Mouse (Mus musculus) bone marrow, adult 2 months (tissue): ENCODE measurements around the gene Map3k5. TPM values are rescaled to one million over a fixed set of nuclear protein-coding genes. Genes with fewer than 3 reads are reported as not detected.

Source experiments
- H3K27ac ChIP-seq: fragments of 200-500 bp; 2 replicates; pipeline ENCODE4 v1.5.1; 2012; ENCODE audit warnings: low read depth, mild to moderate bottlenecking, control low read depth, inconsistent platforms, low read length; ENCODE audit not compliant: control insufficient read depth, poor library complexity, insufficient read depth
- H3K4me1 ChIP-seq: fragments of 200-500 bp; 2 replicates; pipeline ENCODE4 v1.6.1; 2011; ENCODE audit warnings: low read length; ENCODE audit not compliant: control insufficient read depth, insufficient read depth
- H3K4me3 ChIP-seq: fragments of 200-500 bp; replicated peaks from 2 replicates; pipeline ENCODE3; 2011; ENCODE audit warnings: mild to moderate bottlenecking, low read depth, low read length, control low read depth; ENCODE audit not compliant: control insufficient read depth
- CTCF ChIP-seq: fragments of 200-500 bp; IDR thresholded peaks from 2 replicates; pipeline ENCODE4 v1.5.1; 2011; ENCODE audit warnings: low read length, control low read depth; ENCODE audit not compliant: control insufficient read depth, insufficient read depth
- POLR2A ChIP-seq: fragments of 200-500 bp; IDR thresholded peaks from 2 replicates; pipeline ENCODE4 v1.6.1; 2011; ENCODE audit warnings: low read depth, mild to moderate bottlenecking, control low read depth, low read length, borderline replicate concordance; ENCODE audit not compliant: control insufficient read depth
- WGBS: fragments of 180-500 bp; shearing (Covaris S2); methylation state at CpG from one replicate; pipeline ENCODE4 v1.1.7; 2018; 5-methylcytosine and 5-hydroxymethylcytosine counted together
- polyA plus RNA-seq: library from polyadenylated mRNA; stranded (reverse); fragments of >200 nt; gene quantifications from 2 replicates; pipeline ENCODE4 v1.2.4, GENCODE M21; 2011; ENCODE audit warnings: low replicate concordance; ENCODE audit not compliant: missing spikeins, insufficient read depth, insufficient read length

Gene Map3k5
- polyA plus RNA-seq, 1 experiment: 27.0 TPM

- no peak overlapping the region for H3K4me3 ChIP-seq
- no peak overlapping the region for H3K27ac ChIP-seq
- H3K4me1 ChIP-seq: peaks cover 2% of the 10 kb centered on the region
- WGBS: 76% methylated on average over 3 of the region's 3 CpGs
- TF ChIP-seq CTCF (no peak), POLR2A (no peak)
These were observed 75.7 kb downstream of the Map3k5 start for GRCm38 (mm10) chr10:20010018-20010417.

DNA sequence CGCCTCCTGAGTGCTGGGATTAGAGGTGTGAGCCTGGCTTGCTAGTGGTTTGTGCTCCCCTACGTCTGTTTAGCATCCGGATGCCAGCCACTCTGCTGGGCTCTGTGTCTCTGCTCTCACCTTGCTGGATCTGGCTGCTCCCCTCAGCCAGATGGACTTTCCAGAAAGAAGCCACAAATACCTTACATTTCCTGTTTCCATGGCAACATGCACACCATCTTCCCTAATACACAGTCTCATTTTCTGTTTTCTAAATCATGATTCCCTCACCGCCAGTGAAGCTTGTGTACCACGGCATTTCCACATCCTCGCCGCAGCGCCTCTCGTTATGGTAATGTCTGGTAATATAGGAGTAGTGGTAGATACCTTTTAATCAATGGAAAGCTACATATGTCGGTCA is 84.1 kb downstream of the Map3k5 start:
- Histone ChIP-seq H3K27ac (no peak overlapping the region), H3K4me1 (no peaks in the 10 kb centered on the region), H3K4me3 (no peak overlapping the region)
- 90% methylated on average over 10 of the region's 10 CpGs for WGBS
- no peak for TF ChIP-seq CTCF
- TF ChIP-seq POLR2A: no peak

DNA sequence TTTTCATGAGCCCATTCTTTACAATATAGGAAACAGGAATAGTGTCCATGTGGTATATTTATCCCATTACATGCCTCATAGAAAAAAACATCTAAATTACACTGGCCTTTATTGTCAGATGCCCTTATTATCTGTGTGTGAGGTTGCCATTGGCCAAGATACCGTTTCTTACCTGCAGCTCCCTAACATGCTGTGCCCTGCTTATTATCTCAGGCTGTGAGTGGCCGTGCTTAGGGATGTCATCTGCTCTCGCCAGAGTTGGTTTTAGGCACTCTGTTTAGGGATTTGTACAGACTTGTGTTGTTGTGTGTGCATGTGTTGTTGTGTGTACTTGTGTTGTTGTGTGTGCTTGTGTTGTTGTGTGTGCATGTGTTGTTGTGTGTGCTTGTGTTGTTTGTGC is 84.5 kb downstream of the Map3k5 start:
- no peak overlapping the region for H3K27ac ChIP-seq
- H3K4me1 ChIP-seq: no peaks in the 10 kb centered on the region
- 86% methylated on average over 3 of the region's 3 CpGs for WGBS
- TF ChIP-seq POLR2A (no peak), CTCF (no peak)
- no peak overlapping the region for H3K4me3 ChIP-seq

- H3K4me3 ChIP-seq: no peak overlapping the region
- 85% methylated on average over 6 of the region's 6 CpGs for WGBS
- no peak overlapping the region for H3K27ac ChIP-seq
- no peak for TF ChIP-seq CTCF
- no peak for TF ChIP-seq POLR2A
- H3K4me1 ChIP-seq: no peaks in the 10 kb centered on the region
These were observed 87.0 kb downstream of the Map3k5 start for GRCm38 (mm10) chr10:20021256-20021655.

DNA sequence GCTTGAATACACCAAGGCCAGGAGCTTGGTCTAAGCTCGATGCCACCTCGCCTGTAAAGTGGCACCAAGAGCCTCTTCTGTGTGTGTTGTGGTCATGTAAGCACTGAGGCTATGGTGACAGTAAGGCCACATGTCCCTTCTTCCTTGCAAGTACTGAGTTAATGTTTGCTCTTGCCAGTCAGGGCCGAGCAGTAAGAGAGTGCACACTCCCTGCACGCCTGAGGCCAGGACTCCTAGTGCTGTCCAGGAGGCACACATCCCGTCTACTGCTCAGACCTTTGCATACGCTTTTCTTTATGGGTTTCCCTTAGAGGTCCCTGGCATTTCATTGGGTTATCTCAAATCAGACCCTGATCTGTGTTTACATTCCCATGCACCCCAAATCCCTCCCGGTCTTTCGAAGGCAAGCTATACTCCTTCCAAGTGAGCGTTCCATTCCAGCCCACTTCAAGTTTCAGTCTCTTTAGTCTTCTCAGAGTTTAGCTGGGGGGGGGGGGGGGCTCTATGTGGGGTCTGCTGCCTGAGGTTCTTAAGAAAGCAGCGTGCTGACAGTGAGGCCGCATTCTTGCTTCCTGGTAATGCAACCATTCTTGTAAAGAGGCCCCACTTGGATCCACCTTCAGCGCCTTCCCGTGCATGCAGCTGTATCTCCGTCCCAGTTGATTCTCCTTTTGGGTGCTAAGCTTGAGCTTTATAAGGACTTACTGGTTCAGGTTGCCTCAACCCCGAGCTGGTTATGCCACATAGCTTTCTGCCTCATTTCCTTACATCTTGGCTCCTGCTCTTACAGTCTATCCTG is 87.6 kb downstream of the Map3k5 start:
- no peak for TF ChIP-seq POLR2A
- TF ChIP-seq CTCF: no peak
- Histone ChIP-seq H3K4me3 (no peak overlapping the region), H3K27ac (no peak overlapping the region), H3K4me1 (no peaks in the 10 kb centered on the region)
- 88% methylated on average over 15 of the region's 15 CpGs for WGBS

GRCm38 (mm10) chr10:20022608-20023340 is 88.5 kb downstream of the Map3k5 start:
- WGBS: 79% methylated on average over 10 of the region's 10 CpGs
- Histone ChIP-seq H3K4me1 (no peaks in the 10 kb centered on the region), H3K27ac (no peak overlapping the region), H3K4me3 (no peak overlapping the region)
- no peak for TF ChIP-seq POLR2A

DNA sequence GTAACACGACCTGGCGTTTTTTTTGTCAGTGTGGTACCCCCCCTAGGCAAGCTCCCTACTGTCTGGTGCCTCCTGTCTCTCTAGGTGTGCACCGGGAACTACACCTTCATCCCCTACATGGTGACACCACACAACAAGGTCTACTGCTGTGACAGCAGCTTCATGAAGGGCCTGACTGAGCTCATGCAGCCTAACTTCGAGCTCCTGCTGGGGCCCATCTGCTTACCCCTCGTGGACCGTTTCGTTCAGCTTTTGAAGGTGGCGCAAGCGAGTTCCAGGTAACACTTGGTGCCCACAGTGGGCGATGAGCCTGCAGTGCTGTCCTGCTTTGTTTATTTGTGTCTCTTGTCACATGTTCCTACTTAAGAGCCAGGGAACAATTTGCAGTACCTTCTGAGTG is 89.3 kb downstream of the Map3k5 start:
- no peak overlapping the region for H3K4me3 ChIP-seq
- no peaks in the 10 kb centered on the region for H3K4me1 ChIP-seq
- no peak for TF ChIP-seq CTCF
- no peak for TF ChIP-seq POLR2A
- H3K27ac ChIP-seq: no peak overlapping the region
- WGBS: 86% methylated on average over 10 of the region's 10 CpGs

DNA sequence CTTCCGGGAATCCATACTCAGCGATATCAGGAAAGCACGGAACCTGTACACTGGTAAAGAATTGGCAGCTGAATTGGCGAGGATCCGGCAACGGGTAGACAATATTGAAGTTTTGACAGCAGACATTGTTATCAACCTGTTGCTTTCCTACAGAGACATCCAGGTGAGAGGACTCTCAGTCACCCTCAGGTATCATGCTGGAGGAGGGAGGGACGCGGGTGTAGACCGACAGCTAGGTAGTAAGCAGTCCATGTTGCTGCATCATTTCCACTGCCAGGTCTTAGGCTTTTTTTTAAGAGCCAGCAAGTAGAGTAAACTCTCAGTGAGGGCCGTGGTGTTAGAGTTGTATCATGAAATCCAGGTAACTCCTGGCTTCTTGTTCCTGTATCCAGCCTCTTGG is 90.6 kb downstream of the Map3k5 start:
- WGBS: 88% methylated on average over 10 of the region's 10 CpGs
- H3K27ac ChIP-seq: no peak overlapping the region
- no peaks in the 10 kb centered on the region for H3K4me1 ChIP-seq
- no peak overlapping the region for H3K4me3 ChIP-seq
- no peak for TF ChIP-seq POLR2A
- TF ChIP-seq CTCF: no peak
